Mouse (Mus musculus) c-Kit-negative CD71-positive TER-119-positive erythroid progenitor cells, embryonic 14.5 days (primary cell): ENCODE results near the gene Rbm19.
"Not testable (repeated sequence)": the region's sequence is repeated elsewhere in the genome, so short reads cannot be mapped to it uniquely, and the experiment has no call there.

Experiments used
- DNase-seq: peaks from one replicate; pipeline ENCODE4 v3.0.0-alpha.2; 2013; ENCODE audit warnings: low read depth, low spot score

Rbm19 gene

DNA sequence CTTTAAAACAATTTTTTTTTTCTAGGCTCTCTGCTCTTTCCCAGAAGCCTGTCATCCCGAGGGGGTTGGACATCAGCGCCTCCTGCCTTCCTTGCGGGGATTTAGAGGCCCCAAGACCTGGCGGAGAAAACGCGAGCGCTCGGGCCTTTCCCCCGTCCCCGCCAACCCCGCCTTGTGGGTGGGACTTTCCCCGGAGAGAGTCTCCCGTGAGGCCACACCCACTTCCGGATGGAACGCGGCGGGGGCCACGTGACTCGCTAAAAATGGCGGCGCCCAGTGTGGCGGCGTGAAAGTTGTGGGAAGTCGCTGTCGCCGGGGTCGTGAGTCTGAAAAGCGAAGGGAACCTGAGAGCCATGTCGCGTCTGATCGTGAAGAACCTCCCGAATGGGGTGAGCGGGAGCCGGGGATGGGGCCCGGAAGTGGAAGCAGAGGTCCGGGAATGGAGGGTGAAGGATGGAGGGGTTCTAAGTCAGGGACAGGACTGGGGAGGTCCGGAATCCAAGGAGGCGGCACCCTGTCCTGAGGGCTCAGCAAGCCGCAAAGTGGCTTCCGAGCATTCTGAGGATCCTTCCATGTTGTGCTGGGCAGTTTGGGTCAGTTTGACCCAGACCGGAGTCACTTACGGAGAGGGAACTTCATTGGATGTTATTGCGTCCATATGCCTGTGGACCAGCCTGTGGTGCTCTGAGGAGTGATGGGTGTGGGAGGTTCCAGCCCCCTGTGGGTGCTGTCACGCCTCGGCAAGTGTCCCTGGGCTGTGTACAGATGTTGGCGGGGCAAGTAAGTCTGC is at the start of gene Rbm19:
Gene Rbm19, plus strand, starts transcription at position 205 of the 790 bp plus-strand sequence.
- peak; percentile 80 for DNase-seq

DNA sequence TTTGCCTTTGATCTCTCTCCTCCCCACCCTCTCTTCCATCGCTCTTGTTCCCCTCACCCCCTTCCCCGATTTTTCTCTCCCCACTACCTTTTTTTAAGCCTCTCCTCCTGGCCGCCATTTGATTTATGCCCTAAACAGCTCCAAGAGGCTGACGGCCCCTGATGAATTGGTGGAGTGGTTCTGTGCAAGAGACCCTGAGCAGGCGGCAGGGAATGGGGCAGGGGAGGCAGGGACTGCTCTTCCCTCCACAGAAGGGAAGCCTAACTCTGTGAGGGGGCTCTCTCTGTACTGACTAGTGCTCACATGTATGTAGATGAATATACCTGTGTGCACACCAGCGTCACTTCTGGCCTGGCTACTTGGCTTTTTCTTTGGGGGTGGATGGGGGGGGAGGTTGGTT is 49.0 kb upstream of the Rbm19 start:
- no peak for DNase-seq

DNA sequence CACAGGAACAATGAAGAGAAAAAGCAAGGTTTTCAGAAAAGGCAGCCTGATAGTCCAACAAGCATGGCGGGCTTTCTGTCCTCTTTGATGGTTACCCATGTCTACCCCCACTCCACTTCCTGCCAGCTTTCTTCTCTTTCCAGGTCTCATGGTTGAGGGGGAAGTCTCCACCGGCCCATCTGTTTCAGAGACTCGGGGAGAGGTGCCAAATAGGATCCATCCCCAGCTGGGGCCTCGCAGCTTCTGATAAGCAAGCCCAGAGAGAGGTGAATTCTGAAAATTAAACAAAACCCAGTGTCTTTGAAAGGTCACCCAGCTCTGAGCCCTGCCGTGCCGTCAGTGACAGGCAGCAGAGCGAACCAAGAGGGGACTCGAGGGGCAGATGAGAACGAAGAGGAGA is 42.2 kb upstream of the Rbm19 start:
- DNase-seq: no peak

GRCm38 (mm10) chr5:120080027-120080426 is 36.2 kb upstream of the Rbm19 start:
- no peak for DNase-seq

DNA sequence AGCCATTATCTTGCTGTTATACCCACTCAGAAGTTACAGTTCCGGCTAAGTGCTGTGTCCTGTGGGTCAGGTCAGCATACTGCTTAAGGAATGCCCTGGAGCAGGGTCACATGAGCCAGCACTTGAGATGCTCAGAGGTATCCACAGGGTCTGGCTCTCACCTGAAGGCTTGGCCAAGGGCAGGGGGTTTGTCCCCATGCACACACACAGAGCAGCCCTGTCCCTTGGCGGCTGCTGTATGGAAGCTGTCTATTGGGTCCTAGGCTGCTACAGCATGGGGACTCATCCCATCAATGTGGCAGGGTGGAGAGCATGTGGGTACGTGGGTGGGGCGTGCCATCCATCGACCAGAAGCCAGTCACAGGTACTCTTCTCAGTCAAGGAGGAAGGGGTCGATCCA is 35.8 kb upstream of the Rbm19 start:
- DNase-seq: no peak

DNA sequence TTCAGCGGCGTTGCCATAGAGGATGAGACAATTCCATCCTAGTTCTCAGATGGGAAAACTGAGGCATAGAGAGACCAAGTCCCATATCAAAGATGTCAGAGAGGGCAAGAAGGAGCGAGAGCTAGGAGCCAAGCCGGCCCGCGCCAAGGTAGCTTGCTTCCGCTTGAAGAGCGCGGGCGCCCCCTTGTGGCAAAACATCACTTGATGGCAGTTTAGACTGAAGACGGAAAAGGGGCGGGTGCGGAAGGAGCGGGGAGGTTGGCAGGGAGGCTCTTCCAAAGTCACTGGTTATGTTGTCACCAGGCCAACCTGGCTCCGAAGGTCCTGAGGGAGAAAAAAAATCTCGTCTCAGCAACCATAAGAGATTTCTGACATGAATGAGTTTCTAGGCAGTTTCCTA is 27.7 kb upstream of the Rbm19 start:
- DNase-seq: peak; percentile 55

- DNase-seq: peak; percentile 60
These were observed 21.7 kb upstream of the Rbm19 start for GRCm38 (mm10) chr5:120094602-120095001.

DNA sequence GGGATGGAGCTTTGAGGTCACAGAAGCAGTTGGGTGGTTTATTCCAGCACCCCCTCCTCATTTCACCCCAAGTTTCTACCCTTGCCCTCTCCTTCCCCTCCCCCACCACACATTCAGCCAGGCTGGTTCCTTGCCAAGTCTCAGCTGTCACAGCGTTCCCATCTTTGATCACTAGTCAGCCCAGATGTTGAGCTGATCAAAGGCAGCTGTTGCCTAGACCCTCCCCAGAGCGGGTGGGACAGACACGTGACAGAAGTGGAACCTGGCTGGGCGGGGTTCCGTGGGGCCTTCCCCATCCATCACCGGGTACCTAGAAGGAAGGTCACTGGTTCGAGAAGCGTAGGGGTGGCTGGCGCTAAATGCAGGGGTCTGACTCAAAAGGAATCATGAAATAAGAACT is 19.2 kb upstream of the Rbm19 start:
- no peak for DNase-seq

DNA sequence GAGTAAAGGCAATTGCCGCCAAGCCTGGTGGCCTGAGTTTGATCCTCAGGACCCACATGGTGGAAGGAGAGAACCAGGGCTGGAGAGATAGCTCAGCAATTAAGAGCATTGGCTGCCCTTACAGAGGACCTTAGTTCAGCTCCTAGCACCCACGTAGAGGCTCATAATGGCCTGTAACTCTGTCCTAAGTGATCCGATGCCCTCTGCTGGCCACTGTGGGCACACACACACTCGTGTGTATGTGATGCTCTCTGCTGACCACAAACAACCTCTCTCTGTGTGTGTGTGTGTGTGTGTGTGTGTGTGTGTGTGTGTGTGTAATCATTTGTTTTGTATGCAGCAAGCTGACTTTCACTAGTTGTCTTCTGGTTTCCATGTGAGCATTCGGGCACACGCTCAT is 15.5 kb upstream of the Rbm19 start:
- DNase-seq: no peak

DNA sequence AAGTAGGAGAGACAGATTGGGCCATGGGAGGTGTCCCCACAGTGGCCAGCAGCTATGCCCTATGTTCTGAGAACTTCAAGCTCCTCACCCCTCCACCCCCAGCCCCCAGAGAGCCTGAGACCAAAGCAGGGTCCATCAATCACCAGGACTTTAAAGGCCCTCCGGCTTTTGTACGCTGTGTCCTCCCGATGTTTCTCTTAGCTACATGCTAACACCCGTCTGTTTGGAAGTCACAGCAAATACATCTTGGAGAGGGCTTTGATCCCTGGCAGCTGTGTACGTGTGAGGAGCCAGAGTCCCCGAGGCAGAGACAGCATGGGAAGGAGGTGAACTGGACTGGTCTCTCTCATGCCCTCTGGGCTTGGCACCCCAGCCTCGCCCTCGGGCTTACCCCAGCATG is 14.2 kb upstream of the Rbm19 start:
- no peak for DNase-seq

DNA sequence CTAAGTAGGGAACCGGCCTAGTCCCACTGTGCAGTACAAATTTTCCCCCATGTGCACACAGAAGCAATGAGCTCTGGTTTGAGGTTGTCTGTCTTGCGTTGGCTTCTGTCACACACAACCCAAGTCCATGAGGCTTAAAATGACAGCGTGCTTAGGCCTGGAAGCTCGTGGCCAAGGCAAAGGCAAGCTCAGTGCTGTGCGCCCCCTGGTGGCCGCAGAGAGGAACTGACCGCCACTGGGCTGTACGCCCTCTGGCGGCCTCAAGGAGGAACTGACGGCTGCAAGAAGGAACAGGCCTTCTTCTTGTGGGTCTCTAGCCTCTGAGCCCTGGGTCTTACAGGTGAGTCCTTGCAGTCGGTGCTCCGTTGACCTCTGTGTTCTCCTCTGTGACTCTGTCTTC is 13.5 kb upstream of the Rbm19 start:
- DNase-seq: peak; percentile 60

DNA sequence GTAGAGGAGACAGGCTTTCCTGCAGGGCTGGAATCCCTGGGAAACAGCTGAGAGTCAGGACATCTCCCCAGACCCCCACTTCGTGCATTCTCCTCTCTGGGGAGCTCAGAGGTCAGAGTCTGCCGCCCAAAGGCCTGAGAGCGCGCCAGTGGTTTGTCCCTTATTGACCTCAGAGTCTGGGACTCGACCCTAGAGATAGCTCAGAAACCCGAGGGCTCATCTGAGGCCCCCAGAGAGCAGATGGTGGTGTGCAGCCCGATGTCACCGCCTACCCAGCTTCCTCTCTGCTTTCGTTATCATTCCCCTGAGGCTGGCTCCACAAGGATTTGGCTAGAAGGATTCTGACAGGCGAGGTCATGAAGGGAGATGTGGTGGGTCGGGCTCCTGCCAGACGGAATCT is 12.8 kb upstream of the Rbm19 start:
- DNase-seq: no peak

GRCm38 (mm10) chr5:120106424-120107073 is 9.7 kb upstream of the Rbm19 start:
- no peak for DNase-seq

DNA sequence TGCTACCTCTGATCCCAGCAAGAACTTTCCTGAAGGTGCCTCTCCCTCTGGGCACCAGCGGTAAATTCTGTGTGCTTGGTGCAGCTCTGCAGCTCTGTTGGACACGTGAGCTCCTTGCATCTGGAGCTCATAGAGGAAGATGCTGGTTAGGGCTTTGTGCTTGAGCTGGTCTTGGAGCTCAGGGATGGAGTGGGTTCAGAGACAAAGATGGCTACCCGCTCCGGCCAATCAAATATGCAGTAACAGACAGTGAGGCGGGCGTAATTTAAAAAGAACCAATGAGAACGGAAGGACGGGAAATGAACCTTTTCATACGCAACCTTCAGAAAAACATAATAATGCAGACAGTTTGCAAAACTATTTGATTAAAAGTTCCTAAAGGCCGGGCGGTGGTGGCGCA is 1.9 kb upstream of the Rbm19 start:
- no peak for DNase-seq

GRCm38 (mm10) chr5:120117161-120117560 is 896 bp downstream of the Rbm19 start:
- not testable (repeated sequence) for DNase-seq

DNA sequence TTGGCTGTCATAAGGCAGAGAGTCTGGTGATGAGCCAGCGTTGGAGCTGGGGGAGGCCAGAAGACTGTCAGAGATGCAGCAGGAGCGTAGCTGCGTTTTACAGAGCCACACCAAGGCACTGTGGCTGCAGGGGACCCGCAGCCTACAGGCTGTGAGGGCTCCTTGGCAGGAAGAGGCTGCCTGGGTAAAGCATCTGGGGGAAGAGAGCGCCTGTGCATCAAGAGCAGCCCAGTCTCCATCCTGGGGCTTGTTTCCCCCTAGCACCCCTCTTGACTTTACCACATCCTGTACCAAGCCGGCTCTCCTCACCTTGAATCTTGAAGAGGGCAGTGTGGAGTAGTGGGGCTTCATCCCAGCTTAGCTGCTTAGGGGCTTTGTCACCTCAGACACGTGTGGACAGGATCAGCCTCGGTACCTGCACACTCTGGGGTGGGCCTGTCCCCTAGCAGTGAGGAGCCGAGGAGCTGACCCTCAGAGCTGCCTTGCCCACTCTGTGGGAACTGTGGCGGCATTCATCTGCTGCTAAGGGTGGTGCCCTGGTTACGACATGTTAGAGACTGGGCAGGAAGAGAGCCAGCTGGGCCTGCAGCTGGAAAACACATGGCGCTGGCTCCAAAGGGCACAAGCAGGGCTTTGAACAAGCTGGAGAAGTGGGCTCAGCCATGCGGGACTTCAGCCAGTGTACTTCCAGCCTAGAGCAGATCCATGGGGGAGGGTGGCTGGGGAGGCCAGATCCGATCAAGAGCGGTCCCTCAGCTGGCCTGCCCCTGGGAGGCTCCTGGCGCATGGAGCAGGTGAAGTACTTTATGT is 8.8 kb downstream of the Rbm19 start:
- DNase-seq: no peak

DNA sequence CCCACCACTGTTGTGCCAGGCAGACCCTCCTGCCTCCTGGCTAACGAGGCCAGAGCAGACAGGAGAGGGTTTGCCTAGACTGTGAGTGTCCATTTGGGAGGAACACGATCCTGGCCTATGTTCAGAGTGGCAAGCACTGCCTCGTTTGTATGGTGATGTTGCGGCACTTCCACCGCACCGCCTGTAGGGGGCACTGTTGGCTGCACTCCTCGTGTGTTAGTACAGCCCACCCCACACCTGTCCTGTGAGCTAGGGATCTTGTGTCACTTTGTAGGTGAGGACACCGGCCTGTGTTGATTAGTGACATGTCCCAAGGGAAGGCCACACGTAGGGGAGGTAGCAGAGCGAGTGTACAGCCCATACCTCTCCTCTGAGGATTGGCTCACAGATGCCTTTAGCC is 11.4 kb downstream of the Rbm19 start:
- no peak for DNase-seq

DNA sequence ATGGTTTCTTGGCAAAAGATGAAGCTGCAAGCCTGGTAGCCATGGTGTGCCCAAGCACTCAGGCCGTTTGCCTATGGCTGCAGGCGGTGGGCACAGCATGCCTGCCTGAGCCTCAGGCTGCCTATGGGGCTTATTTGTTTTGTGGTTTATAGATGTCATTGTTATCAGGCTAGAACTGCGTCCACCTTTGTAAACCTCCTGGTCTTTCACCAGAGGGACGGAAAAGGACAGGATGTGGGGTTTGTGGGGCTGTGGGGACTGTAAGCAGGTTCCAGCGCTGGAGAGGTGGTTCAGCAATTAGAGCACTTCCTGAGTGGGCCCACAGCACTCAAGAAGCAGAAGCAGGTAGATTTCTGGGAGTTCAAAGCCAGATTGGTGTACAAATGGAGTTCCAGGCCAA is 12.2 kb downstream of the Rbm19 start:
- no peak for DNase-seq

GRCm38 (mm10) chr5:120129070-120129469 is 12.8 kb downstream of the Rbm19 start:
- DNase-seq: no peak

- no peak for DNase-seq
These were observed 13.5 kb downstream of the Rbm19 start for GRCm38 (mm10) chr5:120129761-120130160.

DNA sequence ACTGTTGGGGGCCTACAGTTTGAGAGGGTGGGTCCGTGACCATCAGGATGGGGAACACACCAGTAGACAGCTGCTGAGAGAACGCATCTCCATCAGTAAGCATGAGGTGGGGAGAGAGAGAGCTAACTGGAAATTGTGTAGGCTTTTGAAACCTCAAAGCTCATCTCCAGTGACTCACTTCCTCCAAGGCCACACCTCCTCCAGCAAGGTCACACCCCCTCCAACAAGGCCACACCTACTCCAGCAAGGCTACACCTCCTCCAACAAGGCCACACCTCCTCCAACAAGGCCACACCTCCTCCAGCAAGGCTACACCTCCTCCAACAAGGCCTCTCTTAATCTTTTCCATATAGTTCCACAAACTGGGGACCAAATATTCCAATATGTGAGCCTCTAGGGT is 13.9 kb downstream of the Rbm19 start:
- DNase-seq: no peak

GRCm38 (mm10) chr5:120131600-120131999 is 15.3 kb downstream of the Rbm19 start:
- DNase-seq: no peak

DNA sequence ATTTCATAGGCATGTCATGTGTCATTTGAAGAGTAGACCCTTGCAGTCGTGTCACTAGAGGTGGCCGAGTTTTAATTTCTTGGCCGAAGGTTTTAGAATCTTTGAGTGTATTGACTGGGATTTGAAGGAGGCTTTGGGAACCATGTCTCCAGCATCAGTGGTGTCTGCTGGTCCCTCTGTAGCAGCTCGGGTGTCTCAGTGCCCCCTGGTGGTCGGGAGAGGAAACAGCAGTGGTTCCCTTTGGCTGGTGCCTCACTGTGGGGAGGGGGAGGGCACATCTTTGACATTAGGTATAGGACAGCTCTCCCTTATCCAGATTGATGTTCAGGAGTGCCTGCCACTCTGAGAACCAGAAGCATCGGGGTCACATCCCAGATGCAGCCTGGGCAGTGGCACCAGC is 17.7 kb downstream of the Rbm19 start:
- no peak for DNase-seq
